Mouse (Mus musculus) spleen, adult 2 months (tissue): ENCODE measurements around the gene Zbp1. TPM values are rescaled to one million over a fixed set of nuclear protein-coding genes. Genes with fewer than 3 reads are reported as not detected.

ENCODE experiments used
- DNase-seq, 2 experiments: peaks; one replicate each; pipeline versions ENCODE4 v3.0.0 to v3.0.0-alpha.2; 2012 to 2021; ENCODE audit warnings: low spot score in 2 of 2, low read depth in 1 of 2
- H3K27ac ChIP-seq: fragments of 200-500 bp; 2 replicates; pipeline ENCODE4 v1.5.1; 2012; ENCODE audit warnings: low read length, inconsistent platforms; ENCODE audit not compliant: insufficient read depth
- H3K27me3 ChIP-seq: fragments of 200-500 bp; 2 replicates; pipeline ENCODE4 v1.6.1; 2012; ENCODE audit warnings: mild to moderate bottlenecking, moderate library complexity, low read length, inconsistent platforms; ENCODE audit not compliant: control insufficient read depth, insufficient read depth
- H3K36me3 ChIP-seq: fragments of 200-500 bp; 2 replicates; pipeline ENCODE4 v1.6.1; 2012; ENCODE audit warnings: mild to moderate bottlenecking, low read length, inconsistent platforms; ENCODE audit not compliant: control insufficient read depth, insufficient read depth
- H3K4me1 ChIP-seq: fragments of 200-500 bp; 2 replicates; pipeline ENCODE4 v1.6.1; 2011; ENCODE audit warnings: inconsistent platforms; ENCODE audit not compliant: control insufficient read depth, insufficient read depth, insufficient read length
- H3K4me3 ChIP-seq: fragments of 200-500 bp; 2 replicates; pipeline ENCODE4 v1.5.1; 2011; ENCODE audit warnings: mild to moderate bottlenecking, inconsistent platforms; ENCODE audit not compliant: insufficient read depth, insufficient read length; ENCODE audit errors: extremely low read depth
- CTCF ChIP-seq: fragments of 200-500 bp; IDR thresholded peaks from 2 replicates; pipeline ENCODE4 v1.5.1; 2011; ENCODE audit warnings: mild to moderate bottlenecking, inconsistent platforms; ENCODE audit not compliant: insufficient read depth, insufficient read length, insufficient replicate concordance; ENCODE audit errors: extremely low read depth
- POLR2A ChIP-seq: fragments of 200-500 bp; IDR thresholded peaks from 2 replicates; pipeline ENCODE4 v1.6.1; 2011; ENCODE audit warnings: low read depth, low read length, inconsistent platforms
- WGBS: fragments of 180-500 bp; shearing (Covaris S2); methylation state at CpG from one replicate; pipeline ENCODE4 v1.1.7; 2018; 5-methylcytosine and 5-hydroxymethylcytosine counted together
- polyA plus RNA-seq: library from polyadenylated mRNA; depleted of rRNA; stranded (reverse); fragments of >200 nt; gene quantifications from 2 replicates; pipeline ENCODE4 v1.2.3, GENCODE M21; 2012

Gene Zbp1
- polyA plus RNA-seq, 1 experiment: 19.6 TPM

GRCm38 (mm10) chr2:173251675-173252074, 33.0 kb upstream of the Zbp1 start:
- 81% methylated on average over 9 of the region's 9 CpGs for WGBS
- Histone ChIP-seq H3K4me3 (no peak overlapping the region), H3K27ac (no peak overlapping the region), H3K27me3 (no peaks in the 10 kb centered on the region), H3K36me3 (no peaks in the 10 kb centered on the region), H3K4me1 (no peaks in the 10 kb centered on the region; the same call in 1 of the 2 replicates)
- no peak for TF ChIP-seq POLR2A
- TF ChIP-seq CTCF: no peak
- no peak for DNase-seq

- H3K4me1 ChIP-seq: no peaks in the 10 kb centered on the region; the same call in 1 of the 2 replicates
- no peak overlapping the region for H3K4me3 ChIP-seq
- no peak for DNase-seq
- TF ChIP-seq CTCF (no peak), POLR2A (no peak)
- no peak overlapping the region for H3K27ac ChIP-seq
- WGBS: 73% methylated on average over 7 of the region's 7 CpGs
- no peaks in the 10 kb centered on the region for H3K36me3 ChIP-seq
- H3K27me3 ChIP-seq: no peaks in the 10 kb centered on the region
Observed at GRCm38 (mm10) chr2:173251133-173251532, 32.4 kb upstream of the Zbp1 start.

- Histone ChIP-seq H3K27me3 (no peaks in the 10 kb centered on the region), H3K27ac (no peak overlapping the region), H3K4me3 (no peak overlapping the region), H3K4me1 (no peaks in the 10 kb centered on the region; the same call in 1 of the 2 replicates), H3K36me3 (no peaks in the 10 kb centered on the region)
- 20% methylated on average over 2 of the region's 2 CpGs for WGBS
- no peak for TF ChIP-seq POLR2A
- TF ChIP-seq CTCF: no peak
- DNase-seq: no peak
Observed at GRCm38 (mm10) chr2:173250411-173250810, 31.7 kb upstream of the Zbp1 start.

- WGBS: 88% methylated on average over 8 of the region's 8 CpGs
- no peak for DNase-seq
- H3K27me3 ChIP-seq: no peaks in the 10 kb centered on the region
Observed at GRCm38 (mm10) chr2:173249965-173250364, 31.2 kb upstream of the Zbp1 start.

GRCm38 (mm10) chr2:173249386-173249785, 30.7 kb upstream of the Zbp1 start:
- no peak overlapping the region for H3K4me3 ChIP-seq
- no peak overlapping the region for H3K27ac ChIP-seq
- no peaks in the 10 kb centered on the region for H3K36me3 ChIP-seq
- no peak for DNase-seq
- no peaks in the 10 kb centered on the region; the same call in 1 of the 2 replicates for H3K4me1 ChIP-seq
- 65% methylated on average over 3 of the region's 3 CpGs for WGBS
- TF ChIP-seq CTCF (no peak), POLR2A (no peak)
- H3K27me3 ChIP-seq: no peaks in the 10 kb centered on the region

More at GRCm38 (mm10) chr2:173249965-173250364, 31.2 kb upstream of the Zbp1 start:
- TF ChIP-seq CTCF (no peak), POLR2A (no peak)
- H3K27ac ChIP-seq: no peak overlapping the region
- no peaks in the 10 kb centered on the region; the same call in 1 of the 2 replicates for H3K4me1 ChIP-seq
- no peak overlapping the region for H3K4me3 ChIP-seq
- no peaks in the 10 kb centered on the region for H3K36me3 ChIP-seq

- TF ChIP-seq CTCF (no peak), POLR2A (no peak)
- WGBS: 87% methylated on average over 7 of the region's 7 CpGs
Observed at GRCm38 (mm10) chr2:173248822-173249221, 30.1 kb upstream of the Zbp1 start.

GRCm38 (mm10) chr2:173247911-173248310, 29.2 kb upstream of the Zbp1 start:
- Histone ChIP-seq H3K4me3 (no peak overlapping the region), H3K27ac (no peak overlapping the region), H3K4me1 (no peaks in the 10 kb centered on the region; the same call in 1 of the 2 replicates), H3K36me3 (no peaks in the 10 kb centered on the region), H3K27me3 (no peaks in the 10 kb centered on the region)
- TF ChIP-seq CTCF: no peak
- no peak for TF ChIP-seq POLR2A
- 86% methylated on average over 2 of the region's 2 CpGs for WGBS
- DNase-seq: no peak

More at GRCm38 (mm10) chr2:173248822-173249221, 30.1 kb upstream of the Zbp1 start:
- Histone ChIP-seq H3K36me3 (no peaks in the 10 kb centered on the region), H3K27me3 (no peaks in the 10 kb centered on the region), H3K4me3 (no peak overlapping the region), H3K4me1 (no peaks in the 10 kb centered on the region; the same call in 1 of the 2 replicates), H3K27ac (no peak overlapping the region)
- DNase-seq: no peak
